Mouse (Mus musculus): ENCODE data around the gene Gm21883. TPM values are rescaled to one million over a fixed set of nuclear protein-coding genes. Genes with fewer than 3 reads are reported as not detected.
"Not testable (repeated sequence)": the region's sequence is repeated elsewhere in the genome, so short reads cannot be mapped to it uniquely, and the experiment has no call there.

The Gm21883 gene
- total RNA-seq (2014; fragmentation: Nextera tagmentation): not detected in 2 replicates
- total RNA-seq (2017): not detected in 2 replicates

GRCm38 (mm10) chrX:31574183-31574582 lies at the start of gene Gm21883:
TSS of gene Gm21883 (minus strand) at chrX:31574283.
- not testable (repeated sequence) for ATAC-seq (replicated peaks; ENCODE audit: low FRiP score, low TSS enrichment, poor library complexity, severe bottlenecking)

- not testable (repeated sequence) for ATAC-seq (replicated peaks; ENCODE audit: low FRiP score, low TSS enrichment, poor library complexity, severe bottlenecking)
Observed at GRCm38 (mm10) chrX:31618820-31619219, 44.7 kb upstream of the Gm21883 start, which contains the start of gene Spin2e. TSS of gene Spin2e (minus strand) at chrX:31618920.

Other genes with a start within 250 kb of the Gm21883 start
- not detected in 2 replicates for gene Btbd35f26, start 237.8 kb downstream of the Gm21883 start, total RNA-seq (2014; fragmentation: Nextera tagmentation)
- gene Btbd35f26, start 237.8 kb downstream of the Gm21883 start, total RNA-seq (2017): not detected in 2 replicates
- gene Btbd35f19, start 190.4 kb downstream of the Gm21883 start, total RNA-seq (2014; fragmentation: Nextera tagmentation): not detected in 2 replicates
- gene Btbd35f19, start 190.4 kb downstream of the Gm21883 start, total RNA-seq (2017): not detected in 2 replicates
- not detected in 2 replicates for gene Spin2e, start 44.6 kb upstream of the Gm21883 start, total RNA-seq (2014; fragmentation: Nextera tagmentation)
- gene Spin2e, start 44.6 kb upstream of the Gm21883 start, total RNA-seq (2017): not detected in 2 replicates
- not detected in 2 replicates for gene Btbd35f25, start 142.9 kb upstream of the Gm21883 start, total RNA-seq (2014; fragmentation: Nextera tagmentation)
- gene Btbd35f25, start 142.9 kb upstream of the Gm21883 start, total RNA-seq (2017): not detected in 2 replicates